Mouse (Mus musculus) ovary, postnatal 10 days (tissue): ENCODE data around the gene Sipa1l2.
"Not testable (repeated sequence)": the region's sequence is repeated elsewhere in the genome, so short reads cannot be mapped to it uniquely, and the experiment has no call there.

Experiments
- DNase-seq: peaks from one replicate; pipeline ENCODE4 v3.0.0; 2022; ENCODE audit warnings: low spot score

The Sipa1l2 gene

GRCm38 (mm10) chr8:125538265-125538664 is 31.3 kb downstream of the Sipa1l2 start:
- DNase-seq: no peak

DNA sequence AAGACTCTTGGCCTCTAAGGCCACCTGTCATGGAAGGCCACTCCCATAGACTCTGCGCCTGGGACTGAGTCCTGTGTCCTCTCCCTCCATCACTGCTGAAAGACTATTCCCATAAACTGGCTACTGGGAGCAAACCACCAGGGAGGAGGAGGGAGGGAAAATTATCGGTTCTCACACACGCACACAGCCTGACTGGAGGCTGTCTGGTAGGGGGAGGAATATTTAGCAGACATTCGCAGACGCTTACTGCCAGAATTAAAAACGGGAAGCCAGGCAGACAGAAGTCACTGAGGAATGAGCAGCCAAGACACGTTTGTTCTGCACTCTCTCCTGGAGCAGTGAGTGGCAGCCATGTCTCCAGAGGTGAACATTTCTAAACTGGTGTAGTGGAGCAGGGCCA is 35.9 kb downstream of the Sipa1l2 start:
- no peak for DNase-seq

GRCm38 (mm10) chr8:125532953-125533352 is 36.7 kb downstream of the Sipa1l2 start:
- no peak for DNase-seq

DNA sequence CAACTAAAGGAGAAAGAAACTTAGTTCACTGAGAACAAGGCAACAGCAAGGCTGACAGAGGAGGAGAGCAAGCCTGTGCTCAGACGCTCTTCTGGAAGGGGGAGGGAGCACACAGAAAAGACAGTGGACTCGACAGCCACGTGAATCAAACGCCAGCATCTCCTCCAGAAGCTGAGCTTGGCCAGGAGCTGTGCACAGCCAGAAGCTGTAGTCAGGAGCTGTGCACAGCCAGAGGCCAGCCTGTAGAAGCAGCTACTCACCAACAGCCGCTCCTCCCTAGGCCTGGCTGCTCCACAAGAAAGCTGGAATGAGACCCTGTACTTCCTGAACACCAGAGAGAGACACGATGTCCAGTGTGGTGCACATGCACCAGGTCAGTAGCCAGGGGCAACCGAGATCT is 37.4 kb downstream of the Sipa1l2 start:
- DNase-seq: no peak

GRCm38 (mm10) chr8:125531640-125532039 is 38.0 kb downstream of the Sipa1l2 start:
- DNase-seq: no peak

- DNase-seq: no peak
Observed at GRCm38 (mm10) chr8:125531088-125531438, 38.5 kb downstream of the Sipa1l2 start.

DNA sequence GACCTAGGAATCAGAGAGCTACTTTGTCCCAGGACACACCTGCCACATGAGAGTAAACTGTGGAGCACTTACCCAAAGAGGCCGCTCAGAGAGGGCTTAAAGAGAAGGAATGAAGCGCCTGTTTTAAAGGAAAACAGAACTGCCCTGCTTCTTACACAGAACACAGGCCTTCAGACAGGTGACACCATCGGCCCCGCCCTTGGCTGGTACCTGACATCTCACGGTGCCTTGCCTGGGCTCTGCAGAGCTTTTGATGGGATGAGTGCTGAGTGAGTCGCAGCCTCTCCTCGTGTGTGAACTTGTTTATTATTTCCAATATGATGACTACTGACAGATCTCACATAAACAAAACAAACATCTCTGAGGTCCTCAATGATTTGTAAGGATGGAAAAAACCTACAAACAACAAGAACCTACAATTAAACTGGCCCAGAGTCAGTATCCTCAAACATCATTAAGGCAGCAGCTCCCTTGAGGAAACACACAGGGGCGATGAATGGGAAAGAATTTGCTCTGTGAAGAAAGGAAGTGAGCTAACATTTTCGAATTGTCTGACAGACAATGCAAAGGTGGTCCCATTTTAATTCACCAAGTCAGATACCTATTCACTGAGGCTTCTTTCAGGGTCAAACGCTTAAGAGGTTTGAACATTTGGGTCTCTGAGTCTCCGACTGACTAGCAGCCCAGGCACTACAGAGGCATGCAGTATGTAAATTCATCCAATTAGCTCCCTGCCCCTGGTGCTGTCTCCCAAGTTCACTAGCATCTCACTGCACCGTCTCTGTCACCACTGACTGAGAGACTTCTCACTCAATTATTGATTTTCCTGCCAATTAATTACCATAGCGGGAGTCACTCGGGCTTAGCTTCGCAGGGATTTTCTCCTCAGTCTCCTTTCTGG is 39.2 kb downstream of the Sipa1l2 start:
- no peak for DNase-seq

DNA sequence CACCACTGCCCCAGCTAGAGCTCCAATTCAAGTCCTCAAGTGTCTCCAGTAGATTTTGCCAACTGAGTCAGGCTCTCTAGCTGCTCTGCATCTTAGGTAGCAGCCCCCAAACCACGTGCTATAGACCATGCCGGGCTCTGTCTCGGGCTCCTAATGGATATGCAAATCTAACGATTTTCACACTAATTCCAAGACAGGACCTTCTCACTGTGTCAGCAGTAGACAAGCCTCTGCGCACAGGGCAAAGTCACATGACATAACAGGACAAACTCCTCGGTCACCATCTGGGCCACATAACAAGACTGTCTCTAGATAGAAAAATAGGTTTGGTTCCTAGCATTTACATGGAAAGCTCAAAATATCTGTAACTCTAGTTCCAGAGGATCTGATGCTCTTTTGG is 40.6 kb downstream of the Sipa1l2 start:
- DNase-seq: no peak

DNA sequence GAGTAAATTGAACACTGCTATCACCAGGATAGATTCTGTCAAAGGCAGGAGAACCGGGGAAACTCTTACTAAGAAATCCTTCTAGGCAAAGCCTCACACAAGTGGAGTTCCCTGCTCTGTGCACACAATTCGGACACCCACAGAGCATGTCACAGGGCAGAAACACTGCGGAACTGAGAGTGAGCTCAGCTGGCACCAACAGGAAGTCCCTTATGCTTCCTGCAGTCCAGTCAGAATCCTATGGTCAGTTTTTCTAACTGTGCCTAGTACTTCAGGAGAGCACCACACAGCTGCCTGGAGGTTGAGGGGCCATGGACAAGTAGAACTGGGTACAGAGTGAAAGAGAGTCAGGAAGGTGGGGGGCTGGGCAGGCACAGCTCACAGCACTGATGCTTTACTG is 41.7 kb downstream of the Sipa1l2 start:
- DNase-seq: no peak

- no peak for DNase-seq
Observed at GRCm38 (mm10) chr8:125526999-125527398, 42.6 kb downstream of the Sipa1l2 start.

- DNase-seq: no peak
Observed at GRCm38 (mm10) chr8:125526582-125526981, 43.0 kb downstream of the Sipa1l2 start.

- DNase-seq: no peak
Observed at GRCm38 (mm10) chr8:125524479-125524878, 45.1 kb downstream of the Sipa1l2 start.

- no peak for DNase-seq
Observed at GRCm38 (mm10) chr8:125523213-125523612, 46.4 kb downstream of the Sipa1l2 start.

- no peak for DNase-seq
Observed at GRCm38 (mm10) chr8:125522151-125522550, 47.5 kb downstream of the Sipa1l2 start.

DNA sequence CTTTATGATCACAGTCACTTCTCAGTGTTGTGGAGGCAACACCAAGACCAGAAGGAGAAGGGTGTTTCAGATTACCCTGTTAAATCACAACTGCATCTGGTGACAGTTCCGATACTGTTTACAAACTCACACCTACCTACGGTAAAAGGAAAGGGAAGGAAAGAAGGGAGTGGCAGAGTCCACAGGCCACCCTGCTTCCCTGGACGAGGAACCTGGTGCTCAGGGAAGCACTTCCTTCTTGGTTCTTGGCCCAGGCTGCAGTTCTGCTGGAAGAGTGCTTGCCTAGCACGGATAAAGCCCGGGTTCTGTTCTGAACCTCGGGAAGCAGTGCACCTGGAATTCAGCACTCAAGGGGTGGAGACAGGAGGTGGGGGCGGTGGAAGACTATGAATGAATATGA is 48.5 kb downstream of the Sipa1l2 start:
- DNase-seq: no peak

DNA sequence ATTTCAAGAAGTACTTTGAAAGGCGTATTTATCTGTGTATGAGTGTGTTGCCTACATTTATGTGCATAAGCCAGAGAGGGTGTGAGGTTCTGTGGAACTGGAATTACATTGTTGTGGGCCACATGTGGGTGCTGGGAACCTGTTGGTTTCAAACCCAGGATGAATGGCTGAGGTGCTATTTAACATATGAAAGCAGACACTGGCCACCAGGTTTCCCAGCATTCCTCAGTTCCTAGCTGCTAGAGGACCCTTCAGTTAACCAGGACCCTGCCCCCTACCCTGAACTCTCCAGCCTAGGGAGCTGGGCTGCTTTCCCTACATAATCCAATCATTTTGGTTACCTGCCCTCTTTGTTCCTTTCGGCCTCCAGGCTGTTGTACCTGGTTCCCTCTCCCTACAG is 49.3 kb downstream of the Sipa1l2 start:
- DNase-seq: not testable (repeated sequence)

- DNase-seq: no peak
Observed at GRCm38 (mm10) chr8:125518951-125519350, 50.7 kb downstream of the Sipa1l2 start.

DNA sequence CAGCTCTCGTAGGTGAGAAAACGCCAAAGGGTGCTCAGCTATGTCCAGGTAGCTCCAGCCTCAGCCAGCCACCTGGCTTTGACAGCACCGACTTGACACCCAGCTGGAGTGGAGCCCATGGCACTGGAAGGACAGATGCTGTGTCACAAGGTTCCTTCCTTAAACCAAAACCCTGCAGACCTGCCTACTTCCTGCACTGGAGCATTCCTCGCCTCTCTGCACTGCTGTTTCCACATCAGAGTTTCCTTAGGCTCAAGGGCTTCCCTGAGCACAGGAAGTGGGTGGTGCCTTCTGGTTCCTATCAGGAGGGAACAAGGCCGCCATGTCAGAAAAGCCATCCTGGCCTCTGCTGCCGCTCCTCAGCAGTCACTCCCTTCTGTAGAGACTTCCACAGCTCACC is 51.3 kb downstream of the Sipa1l2 start:
- DNase-seq: no peak

DNA sequence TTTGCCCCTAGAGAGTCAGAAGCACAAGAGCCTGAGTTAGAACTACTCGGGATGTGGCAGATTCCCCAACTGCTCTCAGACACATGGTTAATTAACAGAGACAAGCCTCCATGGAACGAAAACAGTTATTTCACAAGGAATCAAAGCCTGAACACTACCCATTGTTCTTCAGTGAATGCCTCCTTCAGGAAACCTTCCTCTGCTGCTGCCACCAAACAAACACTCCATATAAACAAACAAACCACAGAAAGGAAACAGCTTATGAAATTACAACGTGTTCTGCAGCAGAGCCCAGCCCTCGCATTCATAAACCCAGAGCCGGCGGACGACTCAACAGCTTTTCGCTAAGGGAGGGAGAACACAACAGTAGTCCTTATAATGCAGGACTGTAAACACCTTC is 52.2 kb downstream of the Sipa1l2 start:
- DNase-seq: no peak

GRCm38 (mm10) chr8:125516115-125516905 is 53.3 kb downstream of the Sipa1l2 start:
- no peak for DNase-seq

DNA sequence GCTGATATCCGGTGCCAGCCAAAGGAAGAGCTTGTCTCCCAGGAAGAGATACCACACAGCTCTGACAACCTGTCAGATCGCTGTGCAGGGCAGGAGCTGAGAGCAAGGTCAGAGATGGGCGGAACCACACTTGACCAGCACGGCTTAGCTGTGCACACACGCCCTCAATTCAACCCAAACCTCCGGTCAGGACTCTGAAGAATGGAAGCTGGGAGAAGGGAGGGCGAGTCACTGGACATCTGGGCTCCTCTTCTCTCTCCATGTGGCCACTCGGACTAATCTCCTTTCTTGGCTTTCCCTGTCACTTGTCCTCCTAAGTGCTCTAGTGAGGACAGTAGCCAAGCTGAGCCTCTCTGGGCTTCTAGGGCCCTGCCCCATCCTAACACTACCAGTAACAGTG is 53.9 kb downstream of the Sipa1l2 start:
- no peak for DNase-seq

GRCm38 (mm10) chr8:125513935-125514334 is 55.7 kb downstream of the Sipa1l2 start:
- no peak for DNase-seq

- no peak for DNase-seq
Observed at GRCm38 (mm10) chr8:125513242-125513866, 56.3 kb downstream of the Sipa1l2 start.
